Mouse (Mus musculus) forebrain, embryonic 16.5 days (tissue): ENCODE measurements at regions not wholly inside any gene's neighbourhood (a gene's known extent, or its start where the extent isn't known, plus 50 kb on each side); places are given as distances from the start of the nearest gene placed in this dataset.

ENCODE experiments used
- ATAC-seq: fragments of 200-750 bp; cut with Nextera tagmentation; 2 replicates; pipeline ENCODE4 v1.8.0; 2017; ENCODE audit warnings: mild to moderate bottlenecking, moderate library complexity
- H3K27ac ChIP-seq: fragments of 300-500 bp; sonication (generic); 2 replicates; pipeline ENCODE4 v1.5.1; 2014; ENCODE audit warnings: low read length, control low read depth
- H3K27me3 ChIP-seq: fragments of 300-500 bp; sonication (generic); replicated peaks from 2 replicates; pipeline ENCODE4 v1.6.1; 2014; ENCODE audit warnings: low read length; ENCODE audit not compliant: control insufficient read depth, insufficient read depth
- H3K36me3 ChIP-seq: fragments of 300-500 bp; sonication (generic); 2 replicates; pipeline ENCODE4 v1.6.1; 2014; ENCODE audit not compliant: control insufficient read depth, insufficient read depth
- H3K4me1 ChIP-seq: fragments of 300-500 bp; sonication (generic); replicated peaks from 2 replicates; pipeline ENCODE4 v1.6.1; 2014; ENCODE audit warnings: low read length; ENCODE audit not compliant: control insufficient read depth, insufficient read depth
- H3K4me2 ChIP-seq: fragments of 300-500 bp; sonication (generic); 2 replicates; pipeline ENCODE4 v1.6.1; 2014; ENCODE audit warnings: mild to moderate bottlenecking, low read length, control low read depth
- H3K4me3 ChIP-seq: fragments of 300-500 bp; sonication (generic); replicated peaks from 2 replicates; pipeline ENCODE4 v1.5.1; 2014; ENCODE audit warnings: mild to moderate bottlenecking, low read length, control low read depth
- H3K9ac ChIP-seq: fragments of 300-500 bp; sonication (generic); replicated peaks from 2 replicates; pipeline ENCODE4 v1.6.1; 2014; ENCODE audit warnings: low read depth, low read length, control low read depth
- H3K9me3 ChIP-seq: fragments of 300-500 bp; sonication (generic); 2 replicates; pipeline ENCODE4 v1.6.1; 2016; ENCODE audit warnings: low read length; ENCODE audit not compliant: control insufficient read depth
- WGBS: fragments of 180-500 bp; shearing (Covaris S2); extraction: QIAGEN DNeasy Blood & Tissue Kit; methylation state at CpG from one replicate; pipeline ENCODE4 v1.1.7; 2014; 5-methylcytosine and 5-hydroxymethylcytosine counted together

DNA sequence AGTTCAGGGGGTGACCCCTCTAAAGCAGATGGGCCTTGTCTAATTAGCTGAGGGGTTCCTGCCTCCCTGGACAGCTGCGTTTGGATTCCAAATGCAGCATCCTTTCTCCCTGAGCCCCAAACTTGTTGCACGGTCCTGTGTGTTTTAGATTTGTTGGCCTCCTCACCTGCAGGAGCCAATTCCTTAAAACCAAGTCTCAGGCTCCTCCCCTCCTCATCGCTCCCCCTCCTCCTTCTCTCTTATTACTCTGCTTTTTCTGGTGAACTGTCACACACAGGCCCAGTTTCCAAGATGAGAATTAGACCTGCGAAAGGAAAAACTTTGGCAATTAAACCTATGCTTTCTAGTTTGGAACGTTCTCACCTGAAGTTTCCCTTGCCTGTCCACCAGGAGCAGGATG is 106.3 kb downstream of the Ppp4r2 start:
- Histone ChIP-seq H3K9ac (no peak overlapping the region), H3K4me2 (no peak overlapping the region), H3K4me1 (no peaks in the 10 kb centered on the region), H3K27me3 (no peaks in the 10 kb centered on the region), H3K4me3 (no peak overlapping the region), H3K27ac (no peak overlapping the region), H3K36me3 (no peaks in the 10 kb centered on the region), H3K9me3 (no peaks in the 10 kb centered on the region)
- no peak for ATAC-seq
- WGBS = 82% methylated on average over 5 of the region's 5 CpGs

DNA sequence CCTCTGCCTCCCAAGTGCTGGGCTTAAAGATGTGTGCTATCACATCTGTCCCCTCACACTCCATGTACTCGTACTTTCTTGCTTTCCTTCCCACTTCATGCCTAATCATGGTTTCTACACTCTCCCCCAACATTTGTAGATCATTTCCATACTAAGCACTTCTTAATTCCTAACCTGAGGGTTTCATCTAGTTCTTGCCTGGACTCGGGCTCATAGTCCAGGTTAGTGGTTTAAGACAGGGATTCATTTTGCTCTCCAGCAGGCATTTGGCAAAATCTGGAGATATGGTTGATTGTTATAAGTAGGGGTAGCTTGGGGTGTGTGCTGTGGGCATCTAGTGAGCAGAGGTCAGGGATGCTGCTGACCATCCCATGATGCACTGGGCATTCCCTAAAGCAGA is 108.3 kb downstream of the Ppp4r2 start:
- 82% methylated on average over 2 of the region's 2 CpGs for WGBS
- ATAC-seq = no peak
- no peak overlapping the region for H3K27ac ChIP-seq
- no peaks in the 10 kb centered on the region for H3K27me3 ChIP-seq
- H3K4me3 ChIP-seq = no peak overlapping the region
- no peak overlapping the region for H3K9ac ChIP-seq
- H3K9me3 ChIP-seq = no peaks in the 10 kb centered on the region
- H3K4me1 ChIP-seq = no peaks in the 10 kb centered on the region
- H3K36me3 ChIP-seq = no peaks in the 10 kb centered on the region
- no peak overlapping the region for H3K4me2 ChIP-seq

DNA sequence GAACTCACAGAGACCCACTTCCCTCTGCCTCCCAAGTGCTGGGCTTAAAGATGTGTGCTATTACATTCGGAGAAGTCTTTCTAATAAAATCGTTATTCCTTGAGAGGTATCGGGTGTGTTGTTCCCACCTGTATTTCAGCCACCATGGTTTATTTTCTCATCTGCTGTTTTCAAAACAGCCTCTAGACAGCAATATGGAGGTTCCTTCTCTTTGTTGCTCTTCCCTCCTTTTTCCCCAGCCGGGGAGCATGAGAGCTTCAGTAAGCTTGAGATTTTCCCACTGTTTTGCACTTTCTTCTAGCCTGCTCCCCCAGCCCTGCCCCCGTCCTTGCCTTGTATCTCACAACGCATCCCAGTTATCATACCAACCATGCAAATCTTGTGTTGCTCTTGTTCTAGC is 109.5 kb downstream of the Ppp4r2 start:
- no peaks in the 10 kb centered on the region for H3K27me3 ChIP-seq
- 91% methylated on average over 6 of the region's 6 CpGs for WGBS
- H3K36me3 ChIP-seq = no peaks in the 10 kb centered on the region
- no peaks in the 10 kb centered on the region for H3K9me3 ChIP-seq
- no peak overlapping the region for H3K9ac ChIP-seq
- H3K4me2 ChIP-seq = no peak overlapping the region
- ATAC-seq = no peak
- no peak overlapping the region for H3K27ac ChIP-seq
- H3K4me1 ChIP-seq = no peaks in the 10 kb centered on the region
- H3K4me3 ChIP-seq = no peak overlapping the region

DNA sequence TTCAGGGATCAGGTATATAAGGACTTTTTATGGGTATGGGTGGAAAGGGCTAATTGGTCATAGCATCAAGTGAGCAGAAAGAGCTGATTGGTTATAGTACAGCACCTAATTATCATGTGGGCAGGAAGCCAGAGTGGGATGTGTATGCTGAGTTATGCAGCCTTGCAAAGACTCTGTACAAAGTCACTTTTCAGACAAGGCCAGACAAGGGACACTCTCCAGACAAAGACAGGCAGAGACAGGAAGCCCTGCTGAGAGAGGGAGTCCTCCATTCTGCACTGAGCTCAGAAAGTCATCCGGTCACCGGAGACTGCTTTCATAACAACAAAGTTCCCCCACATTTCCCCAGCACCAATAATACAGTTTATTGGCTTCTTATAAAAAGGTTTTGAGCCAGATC is 112.4 kb downstream of the Ppp4r2 start:
- Histone ChIP-seq H3K27me3 (no peaks in the 10 kb centered on the region), H3K27ac (no peak overlapping the region), H3K9me3 (no peaks in the 10 kb centered on the region), H3K4me2 (no peak overlapping the region), H3K36me3 (no peaks in the 10 kb centered on the region), H3K9ac (no peak overlapping the region), H3K4me1 (no peaks in the 10 kb centered on the region), H3K4me3 (no peak overlapping the region)
- 87% methylated on average over 2 of the region's 2 CpGs for WGBS
- no peak for ATAC-seq

DNA sequence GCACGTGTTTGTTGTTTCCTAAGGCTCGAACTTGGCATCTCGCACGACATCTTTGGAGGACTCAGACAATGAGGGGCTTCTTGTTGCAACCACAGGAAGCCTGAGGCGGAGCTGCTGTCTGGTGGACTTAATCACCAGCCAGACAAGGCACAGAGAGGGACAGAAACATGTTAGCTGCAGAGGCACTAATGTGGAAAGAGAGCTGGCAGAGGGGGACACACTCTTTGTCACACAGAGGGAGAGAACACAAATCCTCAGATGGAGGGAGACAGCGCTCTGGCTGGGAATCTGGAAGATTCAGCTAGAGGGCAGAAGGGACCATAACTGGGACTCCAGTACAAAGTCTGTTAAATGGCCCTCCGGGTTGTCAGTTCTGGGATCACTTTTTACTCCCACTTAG is 114.9 kb downstream of the Ppp4r2 start:
- peak; percentile 57; the same call in 1 of the 2 replicates for ATAC-seq
- 45% methylated on average over 7 of the region's 7 CpGs for WGBS
- H3K4me1 ChIP-seq = no peaks in the 10 kb centered on the region
- no peak overlapping the region for H3K4me2 ChIP-seq
- no peak overlapping the region for H3K9ac ChIP-seq
- H3K27me3 ChIP-seq = no peaks in the 10 kb centered on the region
- H3K36me3 ChIP-seq = no peaks in the 10 kb centered on the region
- no peak overlapping the region for H3K4me3 ChIP-seq
- H3K9me3 ChIP-seq = no peaks in the 10 kb centered on the region
- no peak overlapping the region for H3K27ac ChIP-seq

DNA sequence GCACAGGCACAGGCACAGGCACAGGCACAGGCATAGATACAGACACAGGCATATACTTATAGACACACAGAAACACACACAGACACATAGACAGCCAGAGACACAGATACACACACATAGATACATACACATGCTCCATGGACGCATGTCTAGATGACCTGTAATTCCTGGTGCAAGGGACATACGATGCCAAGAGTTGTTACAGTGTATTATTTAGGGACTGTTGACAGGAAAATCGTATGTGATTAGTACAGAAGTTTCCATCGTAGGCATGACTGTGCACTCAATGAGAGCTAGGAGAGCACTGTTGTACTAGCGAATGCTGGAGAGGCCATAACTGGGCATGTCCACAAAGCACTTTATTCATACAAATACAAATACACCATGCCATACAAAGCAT is 118.2 kb downstream of the Ppp4r2 start:
- 82% methylated on average over 5 of the region's 5 CpGs for WGBS
- Histone ChIP-seq H3K4me2 (no peak overlapping the region), H3K36me3 (no peaks in the 10 kb centered on the region), H3K4me3 (no peak overlapping the region), H3K9ac (no peak overlapping the region), H3K9me3 (no peaks in the 10 kb centered on the region), H3K27me3 (no peaks in the 10 kb centered on the region), H3K27ac (no peak overlapping the region), H3K4me1 (no peaks in the 10 kb centered on the region)
- no peak for ATAC-seq

DNA sequence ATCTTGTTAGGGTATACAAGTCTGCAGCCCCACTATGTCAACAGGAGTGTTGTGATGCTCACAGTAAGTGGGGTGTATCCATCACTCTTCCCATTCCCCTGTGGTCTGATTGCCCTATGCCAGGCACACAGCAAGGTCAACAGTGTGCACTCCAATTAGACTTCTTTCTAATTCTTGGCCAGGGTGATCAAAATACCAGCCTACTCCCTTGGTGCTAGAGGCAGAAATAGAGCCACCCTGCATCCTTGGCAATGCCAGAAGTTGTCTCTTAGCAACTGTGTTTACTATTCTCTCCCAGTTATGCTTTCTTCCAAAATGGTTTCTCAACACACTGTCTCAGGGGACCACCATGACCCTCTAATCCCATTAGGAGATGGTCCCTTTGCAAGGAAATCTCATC is 119.0 kb downstream of the Ppp4r2 start:
- Histone ChIP-seq H3K27ac (no peak overlapping the region), H3K27me3 (no peaks in the 10 kb centered on the region), H3K9me3 (no peaks in the 10 kb centered on the region), H3K36me3 (no peaks in the 10 kb centered on the region), H3K4me2 (no peak overlapping the region), H3K4me1 (no peaks in the 10 kb centered on the region), H3K4me3 (no peak overlapping the region), H3K9ac (no peak overlapping the region)
- ATAC-seq = no peak

DNA sequence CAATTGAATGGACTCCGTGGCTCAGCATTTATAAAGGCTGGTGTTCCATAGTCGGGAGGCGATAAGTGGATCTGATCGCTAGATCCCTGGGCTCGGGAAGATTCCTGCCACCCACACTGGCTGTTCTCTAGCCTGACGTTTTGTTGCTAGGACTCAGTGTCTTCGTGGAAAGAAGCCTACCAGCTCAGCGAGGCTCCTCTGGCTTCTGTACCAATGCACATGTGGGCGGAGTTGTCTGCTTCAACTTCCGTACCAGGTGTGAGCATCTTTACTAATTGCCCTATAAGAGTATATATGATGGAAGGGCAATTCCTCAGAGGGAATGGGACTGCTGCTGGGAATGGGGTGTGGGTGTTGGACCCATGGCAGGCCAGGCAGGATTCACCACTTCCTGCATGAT is 121.1 kb downstream of the Ppp4r2 start:
- H3K9ac ChIP-seq = no peak overlapping the region
- no peaks in the 10 kb centered on the region for H3K9me3 ChIP-seq
- no peaks in the 10 kb centered on the region for H3K36me3 ChIP-seq
- ATAC-seq = no peak
- no peak overlapping the region for H3K4me3 ChIP-seq
- no peak overlapping the region for H3K4me2 ChIP-seq
- WGBS = 78% methylated on average over 10 of the region's 10 CpGs
- no peak overlapping the region for H3K27ac ChIP-seq
- no peaks in the 10 kb centered on the region for H3K4me1 ChIP-seq
- no peaks in the 10 kb centered on the region for H3K27me3 ChIP-seq

DNA sequence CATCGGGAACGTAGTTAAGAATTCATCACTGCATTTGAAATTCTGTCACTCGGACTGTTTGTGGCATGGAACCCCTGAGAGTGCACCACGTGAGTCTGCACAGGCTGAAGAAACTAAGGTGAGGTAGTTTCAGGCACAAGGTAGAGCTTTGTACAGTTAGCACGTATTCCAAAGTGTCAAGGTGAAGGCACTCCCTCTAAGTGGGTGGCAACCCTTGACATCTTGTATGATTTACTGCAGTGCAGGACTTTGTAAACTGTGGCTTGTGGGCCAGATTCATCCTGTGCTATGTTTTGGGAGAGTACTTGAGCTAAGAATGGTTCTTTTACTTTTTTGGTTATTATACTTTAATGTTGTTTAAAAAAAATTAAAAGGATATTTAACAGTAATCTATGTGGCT is 133.1 kb downstream of the Ppp4r2 start:
- 87% methylated on average over 5 of the region's 5 CpGs for WGBS
- H3K27ac ChIP-seq = no peak overlapping the region
- no peak for ATAC-seq
- H3K36me3 ChIP-seq = no peaks in the 10 kb centered on the region
- H3K9ac ChIP-seq = no peak overlapping the region
- H3K9me3 ChIP-seq = no peaks in the 10 kb centered on the region
- H3K27me3 ChIP-seq = no peaks in the 10 kb centered on the region
- H3K4me2 ChIP-seq = no peak overlapping the region
- no peak overlapping the region for H3K4me3 ChIP-seq
- no peaks in the 10 kb centered on the region for H3K4me1 ChIP-seq

DNA sequence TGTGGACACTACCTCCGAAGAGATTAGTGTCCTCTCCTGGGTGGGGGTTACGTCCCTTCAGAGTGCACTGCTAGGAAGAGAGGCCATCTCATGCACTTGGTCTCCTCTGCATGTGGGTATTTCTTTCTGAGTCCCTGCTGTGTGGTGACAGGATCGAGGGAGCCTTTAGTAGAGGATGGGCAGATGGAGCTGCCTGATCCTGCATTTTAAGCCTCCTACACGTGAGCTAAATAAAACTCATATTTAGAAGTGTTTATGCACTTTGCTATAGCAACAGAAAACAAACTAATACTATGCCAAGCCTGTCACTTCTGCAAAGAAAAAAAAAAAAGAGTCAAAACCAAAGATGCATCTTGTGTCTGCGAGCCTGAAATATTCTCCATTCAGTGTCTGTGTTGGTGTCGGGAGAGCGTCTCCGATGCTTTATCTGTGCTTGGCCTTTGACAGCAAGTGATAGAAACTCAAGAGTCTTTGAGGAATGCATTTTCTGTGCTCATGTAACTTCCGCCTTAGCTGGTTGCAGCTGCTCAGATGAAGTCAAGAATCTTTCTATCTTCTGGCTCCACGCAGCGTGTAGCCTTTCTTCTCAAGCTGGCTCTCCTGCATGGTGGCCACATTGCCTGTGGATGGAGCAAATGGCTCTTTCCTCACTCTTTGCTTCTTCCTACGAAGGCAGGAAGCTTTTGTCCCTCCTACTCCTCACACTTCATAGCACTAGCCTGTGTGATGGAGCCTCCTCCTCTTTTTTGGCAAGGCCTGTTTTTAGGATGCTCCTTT is 134.8 kb downstream of the Ppp4r2 start:
- no peaks in the 10 kb centered on the region for H3K9me3 ChIP-seq
- H3K36me3 ChIP-seq = no peaks in the 10 kb centered on the region
- no peak overlapping the region for H3K4me3 ChIP-seq
- ATAC-seq = peak; percentile 79
- H3K9ac ChIP-seq = no peak overlapping the region
- 77% methylated on average over 12 of the region's 12 CpGs for WGBS
- no peak overlapping the region for H3K27ac ChIP-seq
- H3K4me1 ChIP-seq = no peaks in the 10 kb centered on the region
- no peaks in the 10 kb centered on the region for H3K27me3 ChIP-seq
- no peak overlapping the region for H3K4me2 ChIP-seq
